Mouse (Mus musculus): Measurements from ENCODE around the gene Ube2ql1. TPM values are rescaled to one million over a fixed set of nuclear protein-coding genes. Genes with fewer than 3 reads are reported as not detected.

Gene Ube2ql1
- polyA plus RNA-seq, 1 experiment from 2014 or later: 73.1 TPM

DNA sequence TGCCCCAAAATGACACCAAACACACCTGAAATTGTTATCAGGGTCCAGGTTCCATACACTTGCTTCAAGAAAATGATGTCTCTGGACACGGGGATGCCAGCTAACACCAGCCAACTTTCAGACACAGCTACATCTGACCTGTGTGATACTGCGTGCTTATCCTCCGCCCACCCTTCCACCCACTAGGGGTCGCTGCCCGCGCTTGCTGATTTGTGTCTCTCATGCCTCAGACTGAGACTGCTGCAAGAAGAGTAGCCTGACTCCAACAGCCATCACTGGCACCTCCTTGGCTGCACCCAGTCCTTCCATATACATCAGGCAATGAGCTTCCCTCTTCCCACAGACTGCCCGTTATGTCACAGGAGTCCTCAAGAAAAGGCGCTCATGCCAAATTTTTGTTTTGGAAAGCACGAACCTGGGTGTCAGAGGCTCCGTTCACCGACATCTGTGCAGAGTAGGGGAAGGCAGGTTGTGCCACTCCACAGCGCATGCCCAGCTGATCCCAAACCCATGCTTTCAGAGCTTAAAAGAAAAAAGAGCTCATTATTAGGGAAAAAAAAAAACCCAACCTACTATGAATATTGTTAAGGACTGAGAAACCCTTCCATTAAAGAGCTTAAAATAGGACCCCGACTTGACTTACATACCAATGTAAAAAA lies 43.2 kb downstream of the Ube2ql1 start:
- Histone ChIP-seq H3K4me3 (ENCODE audit: low read depth, low read length) (no peak overlapping the region), H3K27me3 (ENCODE audit: control insufficient read depth, insufficient read depth, low read length) (no peaks in the 10 kb centered on the region), H3K4me2 (ENCODE audit: low read depth, low read length) (no peak overlapping the region), H3K27ac (ENCODE audit: low read depth, low read length) (no peak overlapping the region), H3K36me3 (ENCODE audit: control insufficient read depth, insufficient read depth, low read length) (peaks cover 3% of the 10 kb centered on the region; the same call in 1 of the 2 replicates), H3K9me3 (ENCODE audit: control insufficient read depth, low read length) (no peaks in the 10 kb centered on the region), H3K9ac (replicated peaks; ENCODE audit: low read depth, low read length) (no peak overlapping the region), H3K4me1 (ENCODE audit: control insufficient read depth, insufficient read depth, low read length) (no peaks in the 10 kb centered on the region)
- peak; percentile 84 for ATAC-seq (ENCODE audit: low read depth)
- 42% methylated on average over 13 of the region's 13 CpGs for WGBS

DNA sequence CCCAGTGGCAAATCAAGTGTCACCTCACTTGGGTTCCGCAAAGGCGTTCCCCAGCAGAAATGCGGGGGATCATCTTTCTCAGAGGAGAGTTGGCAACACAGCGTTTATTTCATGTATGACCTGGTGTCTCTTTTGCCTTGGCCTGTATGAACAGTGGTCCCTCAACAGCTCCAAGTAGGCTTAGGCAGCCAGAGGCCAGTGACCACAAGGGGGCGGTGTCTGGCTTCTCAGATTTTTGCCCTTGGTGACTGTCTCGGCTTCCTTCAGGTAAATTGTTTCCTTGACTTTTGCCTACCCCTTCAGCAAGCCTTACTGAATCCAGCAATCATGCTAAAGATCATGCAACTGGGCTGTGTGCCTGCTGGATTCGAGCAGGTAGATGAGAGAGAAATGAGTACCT lies 48.6 kb downstream of the Ube2ql1 start:
- 0 out of 2 replicates have a peak, but pooled peaks have one; percentile 46 for ATAC-seq (ENCODE audit: low read depth)
- H3K4me1 ChIP-seq (ENCODE audit: control insufficient read depth, insufficient read depth, low read length): no peaks in the 10 kb centered on the region
- H3K27ac ChIP-seq (ENCODE audit: low read depth, low read length): no peak overlapping the region
- H3K27me3 ChIP-seq (ENCODE audit: control insufficient read depth, insufficient read depth, low read length): no peaks in the 10 kb centered on the region
- H3K4me3 ChIP-seq (ENCODE audit: low read depth, low read length): no peak overlapping the region
- H3K36me3 ChIP-seq (ENCODE audit: control insufficient read depth, insufficient read depth, low read length): no peaks in the 10 kb centered on the region
- no peak overlapping the region for H3K9ac ChIP-seq (replicated peaks; ENCODE audit: low read depth, low read length)
- no peaks in the 10 kb centered on the region for H3K9me3 ChIP-seq (ENCODE audit: control insufficient read depth, low read length)
- H3K4me2 ChIP-seq (ENCODE audit: low read depth, low read length): no peak overlapping the region
- WGBS: 35% methylated on average over 7 of the region's 7 CpGs

DNA sequence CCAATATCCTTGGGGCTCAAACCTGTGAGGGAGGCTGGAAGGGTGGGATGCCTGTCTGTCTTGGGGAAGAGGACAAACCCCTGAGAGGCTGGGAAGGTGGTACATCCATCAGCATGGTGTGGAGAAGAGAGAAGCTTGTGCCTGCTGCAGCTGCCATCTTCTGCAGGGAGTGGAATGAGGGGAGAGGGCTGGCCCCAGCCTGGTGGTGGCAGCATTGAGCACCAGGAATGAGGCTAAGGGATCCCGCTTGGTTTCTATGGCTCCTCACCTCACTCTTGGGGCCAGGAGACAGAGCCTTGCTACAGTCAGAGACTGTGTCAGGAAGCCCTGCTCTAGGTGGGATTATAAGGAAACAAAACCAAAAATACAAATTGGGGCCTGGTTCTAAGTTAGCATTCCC lies 52.7 kb downstream of the Ube2ql1 start:
- Histone ChIP-seq H3K27me3 (ENCODE audit: control insufficient read depth, insufficient read depth, low read length) (no peaks in the 10 kb centered on the region), H3K27ac (ENCODE audit: low read depth, low read length) (no peak overlapping the region), H3K9me3 (ENCODE audit: control insufficient read depth, low read length) (no peaks in the 10 kb centered on the region), H3K4me3 (ENCODE audit: low read depth, low read length) (no peak overlapping the region), H3K4me1 (ENCODE audit: control insufficient read depth, insufficient read depth, low read length) (0 out of 2 replicates have a peak, but pooled peaks cover 6% of the 10 kb centered on the region), H3K4me2 (ENCODE audit: low read depth, low read length) (no peak overlapping the region), H3K9ac (replicated peaks; ENCODE audit: low read depth, low read length) (no peak overlapping the region), H3K36me3 (ENCODE audit: control insufficient read depth, insufficient read depth, low read length) (no peaks in the 10 kb centered on the region)
- no peak for ATAC-seq (ENCODE audit: low read depth)
- WGBS: 63% methylated on average over 1 of the region's 1 CpGs

DNA sequence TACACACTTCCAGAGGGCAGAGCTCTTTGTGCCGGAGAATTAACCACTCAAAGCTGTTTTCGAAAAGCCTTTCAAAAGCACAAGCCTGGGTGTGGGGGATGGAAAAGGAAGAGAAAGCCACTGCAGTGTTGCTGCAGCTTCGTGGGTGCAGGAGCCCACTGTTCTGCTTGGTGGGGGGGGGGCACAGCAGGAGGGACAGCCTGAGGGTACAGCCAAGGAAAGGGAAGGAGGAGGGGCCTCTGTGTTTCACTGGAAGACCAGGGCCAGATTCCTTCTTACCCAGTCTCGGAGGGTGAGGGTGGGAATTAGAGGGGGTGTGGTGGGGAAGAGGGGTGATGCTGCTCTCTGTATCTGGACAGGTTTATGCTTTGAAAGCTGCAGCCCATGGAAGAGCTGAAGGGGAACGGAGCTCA lies 54.3 kb downstream of the Ube2ql1 start:
- no peak overlapping the region for H3K27ac ChIP-seq (ENCODE audit: low read depth, low read length)
- H3K9ac ChIP-seq (replicated peaks; ENCODE audit: low read depth, low read length): no peak overlapping the region
- ATAC-seq (ENCODE audit: low read depth): no peak; the same call in 1 of the 2 replicates
- no peak overlapping the region for H3K4me2 ChIP-seq (ENCODE audit: low read depth, low read length)
- no peak overlapping the region for H3K4me3 ChIP-seq (ENCODE audit: low read depth, low read length)
- 26% methylated on average over 5 of the region's 5 CpGs for WGBS
- no peaks in the 10 kb centered on the region for H3K9me3 ChIP-seq (ENCODE audit: control insufficient read depth, low read length)
- 0 out of 2 replicates have a peak, but pooled peaks cover 6% of the 10 kb centered on the region for H3K4me1 ChIP-seq (ENCODE audit: control insufficient read depth, insufficient read depth, low read length)
- H3K36me3 ChIP-seq (ENCODE audit: control insufficient read depth, insufficient read depth, low read length): no peaks in the 10 kb centered on the region
- no peaks in the 10 kb centered on the region for H3K27me3 ChIP-seq (ENCODE audit: control insufficient read depth, insufficient read depth, low read length)

DNA sequence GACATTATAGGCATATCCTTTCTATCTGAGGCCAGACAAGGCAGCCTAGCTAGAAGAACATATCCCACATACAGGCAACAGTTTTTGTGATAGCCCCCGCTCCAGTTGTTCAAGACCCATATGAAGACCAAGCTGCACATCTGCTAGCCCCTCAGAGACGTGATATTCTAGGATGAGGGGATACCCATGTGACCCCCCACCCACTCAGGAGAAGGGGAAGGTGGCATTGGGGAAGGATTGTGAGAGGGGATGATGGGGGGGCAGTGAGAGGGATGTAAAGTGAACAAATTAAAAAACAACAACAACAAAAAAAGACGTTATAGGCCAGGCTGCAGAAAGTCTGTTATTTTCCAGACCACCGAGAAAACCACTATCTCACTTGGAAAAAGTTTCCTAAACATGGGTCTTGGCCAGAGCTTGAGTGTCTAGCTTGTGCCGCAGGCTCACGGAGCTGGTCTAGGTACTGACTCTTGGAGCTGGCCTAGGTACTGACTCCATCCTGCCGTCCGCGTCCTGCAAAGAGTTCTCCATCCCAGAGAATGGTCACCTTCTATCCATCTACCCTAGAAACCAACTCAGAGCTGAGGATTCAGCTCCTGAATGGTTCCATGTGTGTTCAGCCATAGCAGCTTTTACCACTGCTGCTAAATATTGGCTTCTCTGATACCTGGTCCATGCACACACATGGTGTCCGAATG lies 65.6 kb downstream of the Ube2ql1 start:
- Histone ChIP-seq H3K27ac (ENCODE audit: low read depth, low read length) (no peak overlapping the region), H3K9me3 (ENCODE audit: control insufficient read depth, low read length) (no peaks in the 10 kb centered on the region), H3K9ac (replicated peaks; ENCODE audit: low read depth, low read length) (no peak overlapping the region), H3K4me2 (ENCODE audit: low read depth, low read length) (no peak overlapping the region), H3K4me3 (ENCODE audit: low read depth, low read length) (no peak overlapping the region), H3K36me3 (ENCODE audit: control insufficient read depth, insufficient read depth, low read length) (no peaks in the 10 kb centered on the region), H3K27me3 (ENCODE audit: control insufficient read depth, insufficient read depth, low read length) (no peaks in the 10 kb centered on the region), H3K4me1 (ENCODE audit: control insufficient read depth, insufficient read depth, low read length) (no peaks in the 10 kb centered on the region)
- 66% methylated on average over 10 of the region's 10 CpGs for WGBS
- ATAC-seq (ENCODE audit: low read depth): no peak

DNA sequence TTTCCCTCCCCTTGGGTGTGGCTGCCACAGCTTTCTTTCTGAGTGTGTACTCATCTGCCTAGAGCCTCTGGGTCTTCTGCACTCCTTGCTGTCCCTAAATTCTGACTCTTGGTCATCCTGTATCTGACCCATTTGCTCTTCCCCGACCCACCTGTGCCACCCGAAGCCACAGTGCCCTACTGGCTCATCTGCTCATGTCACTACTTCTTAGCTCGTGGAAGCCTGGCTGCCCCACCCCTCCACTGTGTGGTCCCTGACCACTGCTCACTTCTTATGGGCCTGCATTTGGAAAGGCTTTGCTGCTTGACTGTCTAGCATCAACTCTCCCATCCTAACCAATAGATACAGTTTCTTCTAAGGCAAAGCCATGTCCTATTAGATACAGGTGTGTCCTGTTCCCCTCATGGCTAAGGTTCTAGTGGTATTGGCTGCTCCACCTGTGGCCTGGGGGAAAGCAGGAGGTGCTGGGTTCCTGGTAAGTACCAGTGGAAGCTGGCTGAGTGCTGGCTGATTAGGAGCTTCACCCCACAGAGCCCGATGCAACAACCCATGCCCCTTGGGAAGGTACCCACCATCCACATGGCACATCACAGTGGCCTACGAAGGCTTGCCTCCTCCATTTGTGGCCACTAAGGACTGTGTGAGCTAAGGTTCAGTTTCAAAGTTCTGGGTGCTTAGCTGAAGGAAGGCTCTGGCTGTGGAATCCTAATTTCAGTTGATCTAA lies 66.3 kb downstream of the Ube2ql1 start:
- Histone ChIP-seq H3K27me3 (ENCODE audit: control insufficient read depth, insufficient read depth, low read length) (no peaks in the 10 kb centered on the region), H3K9me3 (ENCODE audit: control insufficient read depth, low read length) (no peaks in the 10 kb centered on the region), H3K36me3 (ENCODE audit: control insufficient read depth, insufficient read depth, low read length) (no peaks in the 10 kb centered on the region), H3K27ac (ENCODE audit: low read depth, low read length) (no peak overlapping the region), H3K4me3 (ENCODE audit: low read depth, low read length) (no peak overlapping the region), H3K9ac (replicated peaks; ENCODE audit: low read depth, low read length) (no peak overlapping the region), H3K4me1 (ENCODE audit: control insufficient read depth, insufficient read depth, low read length) (no peaks in the 10 kb centered on the region), H3K4me2 (ENCODE audit: low read depth, low read length) (no peak overlapping the region)
- ATAC-seq (ENCODE audit: low read depth): no peak
- WGBS: 90% methylated on average over 5 of the region's 5 CpGs

DNA sequence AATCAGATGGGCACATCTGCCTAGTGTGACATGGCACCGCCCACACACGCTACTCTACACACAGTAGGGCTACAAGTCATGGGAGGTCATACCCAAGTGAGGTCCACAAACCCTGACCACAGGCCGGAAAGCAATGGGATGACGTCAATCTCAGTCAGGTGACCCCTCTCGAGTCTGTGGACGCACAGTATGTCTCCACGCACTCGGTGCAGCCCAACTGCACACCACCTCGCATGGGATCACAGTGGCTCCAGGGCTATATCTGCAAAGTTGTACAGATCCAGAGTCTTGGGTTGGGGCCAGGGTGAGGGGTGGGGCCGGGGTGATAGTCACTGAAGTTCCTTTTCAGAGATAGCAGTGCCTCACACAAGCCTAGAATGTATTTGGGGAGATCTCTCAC lies 67.1 kb downstream of the Ube2ql1 start:
- ATAC-seq (ENCODE audit: low read depth): no peak
- Histone ChIP-seq H3K9me3 (ENCODE audit: control insufficient read depth, low read length) (no peaks in the 10 kb centered on the region), H3K9ac (replicated peaks; ENCODE audit: low read depth, low read length) (no peak overlapping the region), H3K27me3 (ENCODE audit: control insufficient read depth, insufficient read depth, low read length) (no peaks in the 10 kb centered on the region), H3K4me3 (ENCODE audit: low read depth, low read length) (no peak overlapping the region), H3K36me3 (ENCODE audit: control insufficient read depth, insufficient read depth, low read length) (no peaks in the 10 kb centered on the region), H3K4me1 (ENCODE audit: control insufficient read depth, insufficient read depth, low read length) (no peaks in the 10 kb centered on the region), H3K27ac (ENCODE audit: low read depth, low read length) (no peak overlapping the region), H3K4me2 (ENCODE audit: low read depth, low read length) (no peak overlapping the region)
- WGBS: 94% methylated on average over 10 of the region's 10 CpGs

GRCm38 (mm10) chr13:69672121-69672520 lies 67.6 kb downstream of the Ube2ql1 start:
- no peak for ATAC-seq (ENCODE audit: low read depth)
- Histone ChIP-seq H3K9me3 (ENCODE audit: control insufficient read depth, low read length) (no peaks in the 10 kb centered on the region), H3K27me3 (ENCODE audit: control insufficient read depth, insufficient read depth, low read length) (no peaks in the 10 kb centered on the region), H3K4me2 (ENCODE audit: low read depth, low read length) (no peak overlapping the region), H3K36me3 (ENCODE audit: control insufficient read depth, insufficient read depth, low read length) (no peaks in the 10 kb centered on the region), H3K4me1 (ENCODE audit: control insufficient read depth, insufficient read depth, low read length) (no peaks in the 10 kb centered on the region), H3K27ac (ENCODE audit: low read depth, low read length) (no peak overlapping the region), H3K4me3 (ENCODE audit: low read depth, low read length) (no peak overlapping the region), H3K9ac (replicated peaks; ENCODE audit: low read depth, low read length) (no peak overlapping the region)
- WGBS: 91% methylated on average over 5 of the region's 5 CpGs

DNA sequence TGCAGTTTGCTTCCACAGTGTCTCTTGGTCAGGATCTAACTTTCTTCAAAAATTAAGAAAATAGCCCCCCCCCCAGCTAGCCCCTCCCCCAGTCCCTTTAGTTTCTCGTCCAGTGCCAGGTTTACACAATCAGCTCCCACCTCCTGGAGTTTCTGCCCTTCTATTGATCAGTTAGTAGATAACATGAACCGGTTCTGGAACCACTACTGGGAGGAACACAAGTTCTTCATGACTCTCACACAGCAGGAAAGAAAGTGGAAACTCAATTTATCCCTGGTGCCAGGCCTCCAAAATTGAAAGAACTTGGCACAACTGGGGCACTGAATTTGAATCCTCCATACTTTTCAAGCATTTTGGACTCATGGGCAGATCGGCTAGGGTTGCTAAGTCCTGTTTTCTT lies 85.2 kb downstream of the Ube2ql1 start:
- WGBS: 77% methylated on average over 3 of the region's 3 CpGs
- Histone ChIP-seq H3K36me3 (ENCODE audit: control insufficient read depth, insufficient read depth, low read length) (no peaks in the 10 kb centered on the region), H3K9me3 (ENCODE audit: control insufficient read depth, low read length) (no peaks in the 10 kb centered on the region), H3K4me3 (ENCODE audit: low read depth, low read length) (no peak overlapping the region), H3K27ac (ENCODE audit: low read depth, low read length) (no peak overlapping the region), H3K4me2 (ENCODE audit: low read depth, low read length) (no peak overlapping the region), H3K9ac (replicated peaks; ENCODE audit: low read depth, low read length) (no peak overlapping the region), H3K4me1 (ENCODE audit: control insufficient read depth, insufficient read depth, low read length) (no peaks in the 10 kb centered on the region), H3K27me3 (ENCODE audit: control insufficient read depth, insufficient read depth, low read length) (no peaks in the 10 kb centered on the region)
- no peak for ATAC-seq (ENCODE audit: low read depth)
